Mouse (Mus musculus) limb, embryonic 13.5 days (tissue): Measurements from ENCODE around the gene Gm12117. TPM values are rescaled to one million over a fixed set of nuclear protein-coding genes. Genes with fewer than 3 reads are reported as not detected.

Experiments used
- ATAC-seq: fragments of 200-750 bp; cut with Nextera tagmentation; 2 replicates; pipeline ENCODE4 v1.8.0; 2017; ENCODE audit warnings: low read depth, moderate number of reproducible peaks, moderate TSS enrichment; ENCODE audit not compliant: low FRiP score
- H3K27ac ChIP-seq: fragments of 300-500 bp; sonication (generic); 2 replicates; pipeline ENCODE4 v1.5.1; 2015; ENCODE audit warnings: inconsistent platforms, mild to moderate bottlenecking, moderate library complexity
- H3K27me3 ChIP-seq: fragments of 300-500 bp; sonication (generic); 2 replicates; pipeline ENCODE4 v1.6.1; 2015; ENCODE audit warnings: mild to moderate bottlenecking, inconsistent platforms
- H3K36me3 ChIP-seq: fragments of 300-500 bp; sonication (generic); 2 replicates; pipeline ENCODE4 v1.6.1; 2015; ENCODE audit warnings: inconsistent platforms, mild to moderate bottlenecking, moderate library complexity
- H3K4me1 ChIP-seq: fragments of 300-500 bp; sonication (generic); 2 replicates; pipeline ENCODE4 v1.6.1; 2015; ENCODE audit warnings: inconsistent platforms
- H3K4me2 ChIP-seq: fragments of 300-500 bp; sonication (generic); replicated peaks from 2 replicates; pipeline ENCODE4 v1.6.1; 2015; ENCODE audit warnings: inconsistent platforms, mild to moderate bottlenecking, moderate library complexity
- H3K4me3 ChIP-seq: fragments of 300-500 bp; sonication (generic); 2 replicates; pipeline ENCODE4 v1.5.1; 2015; ENCODE audit warnings: moderate library complexity, mild to moderate bottlenecking, inconsistent platforms
- H3K9ac ChIP-seq: fragments of 300-500 bp; sonication (generic); 2 replicates; pipeline ENCODE4 v1.6.1; 2015; ENCODE audit warnings: mild to moderate bottlenecking, inconsistent platforms
- H3K9me3 ChIP-seq: fragments of 300-500 bp; sonication (generic); 2 replicates; pipeline ENCODE4 v1.6.1; 2016; ENCODE audit warnings: inconsistent platforms
- WGBS: fragments of 180-500 bp; shearing (Covaris S2); methylation state at CpG from one replicate; pipeline ENCODE4 v1.1.7; 2015; 5-methylcytosine and 5-hydroxymethylcytosine counted together
- polyA plus RNA-seq: library from polyadenylated mRNA; unstranded; fragments of >200 nt; fragmentation: Nextera tagmentation; extraction: Ambion mirVana; gene quantifications from 2 replicates; pipeline ENCODE4 v1.2.1, GENCODE M21; 2015

The Gm12117 gene
- polyA plus RNA-seq, 1 experiment from 2014 or later = not detected

- Histone ChIP-seq H3K27ac (no peak overlapping the region), H3K9ac (no peak overlapping the region), H3K4me1 (no peaks in the 10 kb centered on the region), H3K9me3 (no peaks in the 10 kb centered on the region), H3K4me3 (no peak overlapping the region), H3K27me3 (no peaks in the 10 kb centered on the region), H3K36me3 (no peaks in the 10 kb centered on the region), H3K4me2 (no peak overlapping the region)
- 78% methylated on average over 5 of the region's 5 CpGs for WGBS
- no peak for ATAC-seq
Observed at GRCm38 (mm10) chr11:33232056-33232455, 44.5 kb downstream of the Gm12117 start.

- WGBS = 83% methylated on average over 2 of the region's 2 CpGs
- no peak overlapping the region for H3K9ac ChIP-seq
- no peak for ATAC-seq
Observed at GRCm38 (mm10) chr11:33228186-33228585, 48.4 kb downstream of the Gm12117 start.

GRCm38 (mm10) chr11:33226516-33226915 lies 50.0 kb downstream of the Gm12117 start:
- H3K27me3 ChIP-seq = no peaks in the 10 kb centered on the region
- H3K27ac ChIP-seq = no peak overlapping the region
- no peaks in the 10 kb centered on the region for H3K9me3 ChIP-seq
- H3K4me2 ChIP-seq = no peak overlapping the region
- ATAC-seq = no peak
- 82% methylated on average over 8 of the region's 8 CpGs for WGBS
- H3K4me1 ChIP-seq = peaks cover 8% of the 10 kb centered on the region
- H3K36me3 ChIP-seq = no peaks in the 10 kb centered on the region
- no peak overlapping the region for H3K4me3 ChIP-seq
- H3K9ac ChIP-seq = no peak overlapping the region

More at GRCm38 (mm10) chr11:33228186-33228585, 48.4 kb downstream of the Gm12117 start:
- H3K4me2 ChIP-seq = no peak overlapping the region
- no peaks in the 10 kb centered on the region for H3K9me3 ChIP-seq
- H3K27me3 ChIP-seq = no peaks in the 10 kb centered on the region
- no peaks in the 10 kb centered on the region for H3K36me3 ChIP-seq
- no peak overlapping the region for H3K27ac ChIP-seq
- H3K4me3 ChIP-seq = no peak overlapping the region
- H3K4me1 ChIP-seq = no peaks in the 10 kb centered on the region

Other genes starting within 250 kb of the Gm12117 start
- 17.0 and 18.8 TPM in 2 replicates for gene Fgf18, start 129.3 kb downstream of the Gm12117 start, polyA plus RNA-seq
- gene Npm1, start 113.5 kb downstream of the Gm12117 start, polyA plus RNA-seq = 1,176 and 1,233 TPM in 2 replicates
- gene Tlx3, start 73.1 kb downstream of the Gm12117 start, polyA plus RNA-seq = not detected in 2 replicates
- 5.7 and 6.7 TPM in 2 replicates for gene Ranbp17, start 237.0 kb upstream of the Gm12117 start, polyA plus RNA-seq